Mouse (Mus musculus): Measurements from ENCODE around the gene Ctdspl.

DNA sequence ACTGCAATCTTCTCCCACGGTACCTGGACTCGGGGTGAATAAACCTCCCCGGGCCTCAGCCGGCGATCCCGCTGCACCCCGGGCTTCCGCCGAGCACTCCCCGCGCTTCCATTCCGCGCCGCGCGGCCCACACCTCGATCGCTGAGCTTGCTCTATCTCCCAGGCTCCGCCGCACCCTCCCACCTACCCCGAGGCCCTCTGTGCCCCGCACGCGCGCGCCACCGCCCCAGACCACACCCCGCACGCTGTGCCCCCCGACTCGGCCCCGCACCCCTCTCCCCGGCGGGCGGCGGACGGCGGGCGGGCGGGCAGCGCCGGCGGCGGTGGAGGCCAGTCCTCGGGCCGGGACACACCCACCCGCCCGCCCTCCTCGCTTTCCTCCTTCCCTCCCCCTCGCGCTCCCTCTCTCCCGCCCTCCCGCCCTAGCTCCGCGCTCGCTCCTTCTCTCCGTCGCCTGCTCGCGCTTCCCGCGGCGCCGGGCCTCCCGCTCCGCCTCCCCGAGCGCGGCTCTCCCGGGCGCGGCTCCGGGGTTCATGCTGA, at the start of gene Ctdspl:
- TF ChIP-seq CTCF (IDR thresholded peaks at IDR 0.05; ENCODE audit: borderline replicate concordance, insufficient read depth, low read length) = no peak
- no peak for TF ChIP-seq POLR2A (IDR thresholded peaks at IDR 0.05; ENCODE audit: low read depth, low read length)
